Mouse (Mus musculus) adrenal gland, adult 8-10 months (tissue): ENCODE measurements around the gene Btbd1. TPM values are rescaled to one million over a fixed set of nuclear protein-coding genes. Genes with fewer than 3 reads are reported as not detected.

ENCODE experiments used
- DNase-seq: peaks from one replicate; pipeline ENCODE4 v3.0.0; 2022
- total RNA-seq, 4 experiments: library from RNA; stranded (reverse); gene quantifications; 2 replicates each; pipeline ENCODE4 v1.2.4; 2022

Gene Btbd1
- 100 to 1,000 TPM in 3 of 4 experiments, 10 to 100 TPM in 1; 97.3 to 112 (median 104) TPM for total RNA-seq

DNA sequence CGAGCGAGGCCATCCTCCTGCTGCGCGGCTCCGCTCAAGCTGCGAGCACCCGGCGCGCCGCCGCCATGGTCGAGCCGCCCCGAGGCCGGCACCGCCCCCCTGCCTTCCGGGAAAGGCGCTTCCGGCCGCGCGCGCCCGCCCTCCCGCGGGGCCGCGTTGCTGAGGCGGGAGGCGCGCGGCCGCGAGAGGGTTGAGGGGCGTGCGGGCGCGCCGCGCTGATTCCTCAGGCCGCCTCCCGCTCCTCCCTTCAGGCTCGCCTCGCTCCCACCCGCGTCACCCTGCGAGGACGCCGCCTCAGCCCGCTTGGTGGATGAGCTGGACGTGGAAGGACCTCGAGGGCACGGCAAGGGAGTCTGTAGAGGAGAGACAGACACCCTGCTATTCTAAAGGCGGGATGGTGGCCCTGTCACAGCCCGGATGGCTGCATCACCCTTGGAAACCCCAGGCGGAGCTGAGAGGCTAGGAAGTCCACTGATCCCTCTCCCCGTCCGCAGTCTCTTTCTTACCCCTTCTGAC is at the start of gene Btbd1:
Btbd1 (minus strand) TSS at position 53 of the 516 bp plus-strand sequence.
- peak; percentile 64 for DNase-seq

DNA sequence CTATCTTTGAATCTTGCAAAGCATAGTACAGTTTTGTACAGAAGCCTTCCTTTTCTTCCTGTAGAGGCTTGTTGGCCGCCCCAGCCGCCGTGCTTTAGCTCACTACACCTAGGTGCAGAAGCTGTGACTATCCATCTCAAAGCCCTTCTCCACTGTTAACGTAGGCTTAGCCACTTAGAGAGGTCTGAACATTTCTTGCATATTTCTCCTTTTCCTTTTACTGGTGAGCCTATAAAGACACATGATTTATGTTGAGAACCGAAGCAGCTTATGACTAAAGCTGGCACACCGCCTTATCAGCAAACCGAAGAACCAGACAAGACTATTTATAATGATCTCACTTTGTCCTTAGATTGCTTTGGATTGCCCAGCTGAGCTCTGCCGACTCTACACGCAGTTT is 46.1 kb upstream of the Btbd1 start:
- peak; percentile 62 for DNase-seq

DNA sequence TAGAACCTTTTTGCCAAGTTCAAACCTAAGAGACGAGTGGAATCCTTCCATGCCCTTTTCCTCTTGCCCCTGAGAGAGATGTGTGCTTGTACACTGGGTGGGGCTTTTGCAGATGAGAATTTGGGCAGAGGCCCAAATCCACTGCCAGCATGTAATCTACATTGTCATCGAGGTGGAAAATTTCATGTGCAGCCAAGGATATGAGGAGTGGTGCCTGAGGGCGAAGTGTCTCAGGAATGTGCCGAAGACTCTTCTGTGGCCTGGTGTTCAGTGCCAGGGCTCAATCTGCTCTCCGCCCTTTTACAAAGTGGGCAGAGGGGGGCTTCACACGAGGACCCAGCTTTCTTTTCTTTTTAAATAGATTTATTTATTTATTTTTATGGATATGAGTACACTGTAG is 45.4 kb upstream of the Btbd1 start:
- no peak for DNase-seq

DNA sequence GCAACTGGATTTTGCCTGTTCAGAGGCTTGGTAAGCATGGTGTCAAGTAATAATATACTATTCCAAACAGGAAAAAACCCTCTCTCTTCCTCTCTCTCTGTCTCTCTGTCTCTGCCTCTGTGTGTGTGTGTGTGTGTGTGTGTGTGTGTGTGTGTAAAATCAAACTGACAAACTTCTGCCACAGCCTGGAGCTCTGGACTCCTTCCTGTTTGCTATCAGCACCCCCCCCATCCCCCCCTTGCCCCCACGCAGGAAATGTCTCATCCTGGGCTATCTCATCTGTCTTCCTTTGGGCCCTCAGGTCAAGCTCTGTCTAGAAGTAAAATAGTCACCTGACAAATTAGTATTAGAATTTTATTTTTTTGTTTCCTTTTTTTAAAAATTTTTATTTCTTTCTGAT is 44.6 kb upstream of the Btbd1 start:
- DNase-seq, result no peak

DNA sequence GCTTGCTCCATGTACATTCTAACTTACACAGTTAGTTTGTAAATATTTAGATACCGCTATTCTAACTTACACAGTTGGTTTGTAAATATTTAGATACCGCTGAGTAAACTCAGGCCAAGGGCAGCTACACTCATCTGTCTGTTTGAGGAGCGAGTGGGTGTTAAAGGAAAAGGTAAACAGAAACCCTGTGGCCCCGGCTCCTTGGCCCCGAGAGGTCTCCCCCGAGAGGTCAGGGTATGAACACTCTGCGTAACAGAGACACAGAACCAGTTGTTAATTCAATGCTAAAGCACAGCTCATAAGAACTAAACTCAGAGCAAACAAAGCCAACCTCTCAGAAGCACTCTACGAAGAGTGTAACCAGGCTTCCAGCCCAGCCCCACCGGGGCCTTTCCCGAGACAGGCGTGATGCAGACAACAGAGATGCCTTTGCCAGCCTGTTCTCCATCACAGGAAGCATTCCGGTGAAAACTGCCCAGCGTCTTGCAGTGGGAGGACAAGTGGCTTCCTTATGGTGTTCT is 43.3 kb upstream of the Btbd1 start:
- DNase-seq, result no peak

DNA sequence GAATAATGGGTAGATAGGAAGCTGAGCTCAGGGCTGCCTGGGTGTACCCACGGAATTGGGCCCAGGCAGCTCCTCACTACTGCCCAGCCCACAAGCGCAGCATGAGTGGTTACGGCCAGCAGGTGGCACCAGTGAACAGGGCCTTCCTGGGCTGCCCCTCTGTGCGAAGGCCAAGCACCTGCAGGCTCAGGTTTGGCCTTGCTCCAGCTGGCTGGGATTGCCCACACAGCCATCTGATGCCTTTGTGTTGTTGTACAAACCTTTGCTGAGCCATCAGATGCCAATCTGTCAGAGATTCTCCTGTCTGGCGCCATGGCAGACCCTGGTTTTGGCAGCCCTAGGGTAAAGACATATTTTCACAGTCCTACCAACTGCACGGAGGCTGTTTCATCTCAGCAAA is 38.9 kb upstream of the Btbd1 start:
- peak; percentile 60 for DNase-seq

DNA sequence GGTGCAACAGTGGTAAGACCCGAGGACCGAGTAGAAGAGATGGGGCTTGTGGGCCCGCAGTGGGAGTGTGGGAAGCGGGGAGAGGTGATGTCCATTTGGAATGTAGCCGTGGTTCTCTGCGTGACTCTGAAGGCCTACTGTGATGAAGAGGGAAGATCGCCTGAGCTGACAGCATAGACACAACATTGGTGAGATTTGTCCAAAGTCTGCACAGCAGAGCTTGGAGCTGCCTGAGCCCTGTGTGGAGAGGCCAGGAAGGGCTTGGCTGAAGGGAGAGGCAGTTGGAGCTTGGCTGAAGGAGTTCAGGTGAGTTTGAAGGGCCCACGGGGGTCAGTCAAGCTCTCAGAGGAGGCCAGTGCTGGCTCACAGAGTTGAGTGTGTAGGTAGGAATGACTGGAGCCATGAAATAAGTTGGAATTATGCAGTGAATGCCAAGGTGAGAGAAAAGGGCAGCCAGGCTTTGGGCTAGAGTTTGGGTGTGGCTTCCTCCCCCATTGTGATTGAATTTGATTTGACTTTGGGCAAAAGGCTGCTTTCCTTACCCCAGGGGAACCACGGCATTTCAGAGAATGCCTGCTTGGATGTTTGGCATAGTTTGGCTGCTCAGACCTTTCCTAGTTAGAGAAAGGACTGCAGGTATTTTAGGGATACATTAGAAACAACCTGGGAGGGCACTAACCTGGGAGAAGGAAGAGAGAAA is 38.1 kb upstream of the Btbd1 start:
- DNase-seq, result no peak

DNA sequence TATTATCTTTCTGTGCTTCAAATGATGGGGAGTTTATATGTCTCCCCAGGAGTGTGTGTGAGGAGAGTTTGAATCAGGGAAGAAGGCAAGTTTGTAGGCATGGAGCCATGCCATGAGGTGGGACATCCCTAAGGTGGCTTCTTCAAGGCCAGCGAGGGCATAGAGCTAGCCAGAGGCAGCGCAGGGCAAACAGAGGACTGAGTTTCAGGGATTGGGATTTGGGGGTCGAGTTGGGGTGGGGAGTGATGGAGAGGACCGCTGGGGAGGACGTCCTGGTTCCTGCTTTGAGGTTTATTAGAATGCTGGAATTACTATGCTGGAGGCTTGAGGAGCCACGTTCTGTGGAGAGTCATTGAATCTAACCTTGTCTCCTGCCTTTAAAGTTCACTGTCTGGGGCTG is 36.7 kb upstream of the Btbd1 start:
- DNase-seq, result no peak

DNA sequence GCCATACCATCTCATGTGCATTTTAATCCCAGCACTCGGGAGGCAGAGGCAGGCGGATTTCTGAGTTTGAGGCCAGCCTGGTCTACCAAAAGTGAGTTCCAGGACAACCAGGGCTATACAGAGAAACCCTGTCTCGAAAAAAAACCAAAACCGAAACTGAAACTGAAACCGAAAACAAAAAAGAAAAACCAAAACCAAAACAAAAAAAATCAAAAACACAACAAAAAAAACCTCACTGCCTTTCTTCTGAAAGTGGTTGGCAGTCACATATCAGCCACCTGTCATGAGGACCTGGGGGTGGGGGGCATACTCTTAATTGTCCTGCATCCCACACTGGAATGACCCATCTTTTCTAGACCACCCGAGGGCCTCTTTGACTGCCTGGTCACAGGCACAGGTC is 35.3 kb upstream of the Btbd1 start:
- no peak for DNase-seq

DNA sequence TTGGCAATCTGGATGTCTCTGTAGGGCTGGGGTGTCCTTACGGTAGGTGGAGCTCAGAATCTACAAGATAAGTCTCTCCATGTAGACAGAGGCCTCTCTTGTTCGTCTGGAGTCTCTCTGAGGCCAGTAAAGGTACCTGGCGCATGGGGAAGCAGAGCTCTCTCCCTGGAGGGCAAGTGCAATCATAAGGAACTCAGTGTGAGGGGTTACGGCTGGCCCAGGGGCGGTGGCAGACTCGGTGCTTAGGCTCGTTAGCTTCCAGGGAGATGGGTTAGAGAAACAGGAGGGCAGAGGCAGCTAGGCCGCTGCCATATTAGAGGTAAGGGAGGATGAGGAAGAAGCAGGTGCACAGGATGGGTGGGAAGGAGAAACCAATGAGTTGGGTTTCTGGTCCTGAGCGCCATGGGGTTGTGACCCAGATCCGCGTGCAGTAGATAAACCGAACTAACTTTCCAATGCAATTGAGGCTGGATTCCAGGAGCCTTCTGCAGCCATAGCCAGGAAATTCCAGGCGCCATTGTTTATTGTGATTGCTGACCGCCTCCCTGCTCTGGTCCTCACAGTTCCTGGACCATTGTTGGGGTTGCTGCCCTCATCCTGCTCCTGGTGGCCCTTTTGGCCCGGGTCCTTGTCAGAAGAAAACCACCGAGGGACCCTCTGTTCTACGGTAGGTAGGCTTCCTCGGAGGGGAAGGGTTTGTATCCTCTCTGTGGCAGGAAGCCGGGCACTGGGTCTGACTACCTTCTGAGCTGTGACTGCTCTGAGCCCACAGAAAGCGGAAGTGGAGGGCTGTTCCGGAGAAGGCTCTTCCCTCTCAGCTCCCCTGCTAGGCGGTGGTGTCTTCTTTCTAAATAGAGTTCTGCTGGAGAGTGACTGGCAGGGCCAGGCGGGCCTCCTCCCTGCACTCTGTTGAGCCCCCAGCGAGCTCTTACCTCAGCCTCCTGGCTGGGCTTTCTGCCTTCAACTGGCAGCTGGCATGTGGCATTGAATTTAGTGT is 33.7 kb upstream of the Btbd1 start:
- DNase-seq, result no peak

DNA sequence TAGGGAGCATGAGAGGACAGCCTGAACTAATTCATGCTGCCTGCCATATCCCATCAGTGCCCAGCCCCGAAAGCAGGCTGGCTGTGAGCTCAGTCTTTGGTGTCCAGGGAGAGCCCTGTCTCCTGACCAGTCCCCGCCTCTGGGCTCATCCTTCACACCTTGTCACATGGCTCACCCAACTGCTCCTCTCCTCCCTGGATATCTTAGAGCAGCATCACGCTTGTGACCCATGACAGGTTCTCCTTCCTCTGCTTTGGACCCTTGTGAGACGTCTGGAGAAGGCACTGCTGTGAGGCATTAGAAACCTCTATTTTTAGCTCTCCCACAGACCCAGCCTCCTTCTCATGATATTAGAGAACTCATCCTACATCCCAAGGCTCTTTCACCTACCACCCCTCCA is 32.7 kb upstream of the Btbd1 start:
- no peak for DNase-seq

DNA sequence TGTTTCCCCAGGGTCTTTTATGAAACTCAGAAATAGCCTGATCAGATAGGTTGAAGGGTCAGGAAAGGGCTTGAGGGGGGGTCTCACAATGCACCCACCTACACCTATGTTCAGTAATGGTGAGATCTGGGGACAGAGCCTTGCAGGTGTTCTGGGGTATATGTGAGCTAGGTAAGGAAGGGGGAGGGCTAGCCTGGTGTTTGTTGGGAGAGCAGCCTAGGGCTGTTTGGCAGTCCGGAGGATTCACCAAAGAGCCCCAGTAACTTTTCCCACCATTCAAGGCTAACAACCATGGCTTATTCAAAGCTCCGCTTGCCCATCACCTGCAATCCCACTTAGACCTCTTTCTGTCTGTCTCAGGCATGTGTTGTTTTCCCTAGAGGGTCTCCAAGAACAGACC is 32.2 kb upstream of the Btbd1 start:
- no peak for DNase-seq

DNA sequence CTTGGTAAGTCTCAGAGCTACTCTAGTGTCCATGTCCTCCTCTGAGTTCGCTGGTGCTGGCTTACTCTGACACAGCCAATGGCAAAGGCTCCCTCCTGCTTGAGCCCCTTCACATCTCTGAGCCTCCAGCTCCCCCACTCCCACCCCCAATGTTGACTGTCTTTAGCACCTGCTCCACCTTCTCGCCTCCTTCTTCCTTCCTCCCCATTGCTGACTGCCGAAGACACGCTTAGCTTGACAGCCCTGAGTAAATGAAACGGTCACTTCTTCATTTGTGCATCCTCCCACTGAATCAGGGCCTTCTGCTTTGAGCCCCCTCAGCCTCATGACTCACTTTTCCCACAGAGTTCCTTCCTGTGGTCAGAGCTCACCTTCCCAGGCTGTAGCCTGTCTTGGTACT is 31.8 kb upstream of the Btbd1 start:
- DNase-seq, result no peak

DNA sequence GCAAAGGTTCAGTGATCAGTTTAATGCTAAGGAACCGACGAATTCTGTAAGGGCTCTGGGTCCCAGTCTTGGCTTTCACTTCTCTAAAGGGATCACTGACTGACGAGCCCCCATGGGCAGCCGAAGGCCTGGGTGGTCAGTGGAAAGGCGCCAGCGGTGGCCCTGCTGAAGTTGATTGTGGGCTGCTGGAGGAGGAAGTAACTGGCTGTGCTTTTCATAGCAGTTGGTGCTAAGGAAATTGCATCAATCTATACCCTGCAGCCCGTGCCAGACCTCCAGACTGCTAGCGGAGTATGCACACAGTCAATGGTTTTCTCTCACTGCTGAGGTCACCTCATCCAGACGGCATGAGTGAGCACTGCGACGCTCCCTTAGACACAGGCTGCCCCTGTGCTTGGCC is 30.8 kb upstream of the Btbd1 start:
- DNase-seq, result no peak

DNA sequence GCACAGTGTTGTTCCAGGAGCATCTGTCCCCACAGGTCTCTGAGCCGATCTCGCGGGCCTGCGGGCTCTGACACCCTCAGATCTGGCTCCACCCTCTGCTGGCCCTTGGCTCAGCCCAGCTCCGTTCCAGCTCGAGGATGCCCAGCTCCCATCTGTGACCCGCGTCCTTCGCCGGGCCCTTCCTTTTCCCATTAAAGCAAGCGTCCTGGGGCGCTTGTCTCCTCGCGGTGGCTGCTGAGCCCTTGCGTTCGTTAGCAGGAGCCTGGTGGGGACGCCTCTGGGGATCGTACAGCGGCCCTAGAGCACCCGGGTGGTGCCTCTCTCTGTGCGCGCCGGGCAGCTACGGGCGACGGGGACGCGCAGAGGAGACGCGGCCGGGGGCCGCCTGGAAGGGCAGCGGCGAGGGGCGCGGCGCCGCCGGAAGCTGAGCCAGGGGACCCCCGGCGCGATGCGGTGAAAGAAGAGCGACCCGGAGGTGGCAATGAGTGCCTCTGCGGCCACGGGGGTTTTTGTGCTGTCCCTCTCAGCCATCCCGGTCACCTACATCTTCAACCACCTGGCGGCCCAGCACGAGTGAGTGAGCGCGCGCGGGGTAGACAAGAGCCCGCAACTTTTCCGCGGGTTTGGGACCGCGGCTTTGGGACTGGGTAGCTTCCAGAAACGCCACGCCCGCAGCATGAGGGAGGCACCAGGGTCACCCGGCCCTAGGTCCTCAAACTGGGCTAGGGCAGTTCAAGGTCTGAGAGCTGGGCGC is 29.9 kb upstream of the Btbd1 start, which contains the start of gene Tm6sf1:
Tm6sf1 (plus strand) TSS at position 34 of the 754 bp plus-strand sequence.
- peak; percentile 46 for DNase-seq

DNA sequence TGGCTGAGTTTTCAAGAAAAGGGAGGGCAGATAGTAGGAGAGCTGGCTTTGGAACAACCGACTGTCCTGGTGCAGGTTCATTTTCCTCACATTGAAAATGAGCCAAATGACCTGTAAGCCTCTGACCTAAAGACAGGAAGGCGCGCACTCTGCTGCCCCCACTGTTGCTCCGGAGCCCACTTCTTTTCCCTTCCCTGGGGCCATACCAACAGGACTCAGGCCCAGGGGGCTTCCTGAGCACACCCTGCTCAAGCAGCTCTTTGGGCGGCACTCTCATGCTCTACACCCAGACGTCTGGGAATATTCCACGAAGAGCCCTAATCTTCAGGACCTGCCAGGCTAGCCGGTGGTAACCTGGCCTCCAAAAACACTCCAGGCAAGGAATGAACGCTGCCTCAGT is 29.0 kb upstream of the Btbd1 start:
- no peak for DNase-seq

DNA sequence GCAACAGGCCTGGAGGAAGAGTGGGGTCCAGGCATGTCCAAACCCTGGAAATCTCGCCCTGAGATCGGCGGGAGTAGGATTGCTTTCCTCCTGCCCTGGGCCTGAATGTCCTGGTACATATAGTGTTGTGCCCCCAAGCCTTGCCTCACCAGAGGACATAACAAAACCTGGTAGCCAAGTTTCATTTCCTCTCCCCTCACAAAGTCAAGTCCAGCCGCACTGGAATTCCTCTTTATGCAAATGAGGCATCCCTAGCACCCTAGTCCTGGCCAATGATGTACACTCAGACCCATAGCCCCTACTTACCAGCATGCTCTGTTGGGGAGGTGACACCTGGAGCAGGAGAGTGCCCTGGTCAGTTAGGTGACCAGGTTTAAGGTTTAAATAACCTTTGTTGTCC is 27.0 kb upstream of the Btbd1 start:
- DNase-seq, result no peak

DNA sequence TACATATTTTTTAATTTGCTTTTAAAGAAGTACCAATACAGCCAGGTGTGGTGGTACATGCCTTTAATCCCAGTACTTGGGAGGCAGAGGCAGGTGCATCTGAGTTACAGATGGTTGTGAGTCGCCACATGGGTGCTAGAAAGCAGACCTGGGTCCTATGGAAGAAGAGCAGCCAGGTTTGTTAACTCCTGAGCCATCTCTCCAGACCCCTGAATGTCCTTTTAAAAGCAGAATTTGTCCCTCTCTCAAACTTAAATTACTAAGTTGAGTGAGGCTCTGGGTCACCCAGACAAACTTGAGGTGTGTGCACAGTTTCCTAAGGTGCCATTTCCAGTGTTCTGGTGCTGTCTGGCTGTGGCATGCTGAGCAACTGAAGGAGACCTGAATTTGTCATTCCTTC is 26.5 kb upstream of the Btbd1 start, which contains the start of gene Gm10160:
Gm10160 (minus strand) TSS at position 101 of the 400 bp plus-strand sequence.
- DNase-seq, result no peak

DNA sequence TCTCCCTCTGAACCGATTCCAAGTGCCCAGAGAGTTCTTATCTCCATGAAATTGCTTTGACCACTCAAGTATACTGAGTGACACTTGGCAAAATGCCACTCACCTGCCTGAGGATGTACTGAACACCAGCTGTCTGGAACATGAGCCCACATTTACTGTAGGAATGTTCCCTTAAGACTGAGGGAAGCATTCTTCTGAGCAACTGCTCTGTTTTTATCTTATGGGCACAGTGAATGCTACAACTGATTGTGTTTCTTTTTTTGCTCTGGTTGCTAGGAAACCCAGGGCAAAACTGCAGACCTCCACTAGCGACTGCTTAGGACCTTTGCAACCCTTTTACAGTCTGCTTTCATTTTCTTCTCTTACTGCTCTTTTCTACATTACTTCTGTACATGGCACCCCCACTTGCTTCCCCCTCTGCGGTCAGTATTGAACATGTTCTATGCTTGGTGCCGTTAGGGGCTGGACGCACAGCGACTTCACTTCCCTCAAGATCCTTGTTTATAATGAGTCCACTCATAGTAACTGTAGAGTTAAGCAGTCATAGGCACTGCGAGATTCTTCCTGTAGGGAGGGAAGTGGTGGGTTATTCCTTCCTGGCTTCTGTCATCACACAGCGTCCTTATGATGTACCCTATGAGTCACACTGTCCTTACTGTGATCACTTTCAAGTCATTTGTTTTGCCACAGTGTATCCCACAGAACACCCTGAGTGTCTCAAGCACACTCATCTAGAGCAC is 25.5 kb upstream of the Btbd1 start:
- no peak for DNase-seq

DNA sequence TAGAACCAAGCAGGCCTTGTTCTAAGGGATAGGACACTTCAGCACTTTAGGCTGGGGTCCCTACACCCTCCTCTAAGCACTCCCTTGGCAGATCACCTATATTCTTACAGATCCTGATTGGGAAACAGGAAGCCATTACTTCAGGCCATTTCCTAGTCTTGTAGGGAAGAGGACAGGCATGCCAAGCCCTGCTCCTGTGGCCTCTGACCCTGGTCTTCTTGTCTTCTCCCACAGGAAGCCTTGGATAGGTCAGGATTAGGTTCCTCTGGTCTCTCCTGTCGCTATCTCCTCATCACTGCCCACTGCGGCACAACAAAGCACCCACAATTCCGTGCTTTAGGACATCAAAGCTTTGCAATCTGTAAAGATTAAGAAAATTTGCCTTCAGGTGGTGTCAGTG is 22.5 kb upstream of the Btbd1 start:
- no peak for DNase-seq

DNA sequence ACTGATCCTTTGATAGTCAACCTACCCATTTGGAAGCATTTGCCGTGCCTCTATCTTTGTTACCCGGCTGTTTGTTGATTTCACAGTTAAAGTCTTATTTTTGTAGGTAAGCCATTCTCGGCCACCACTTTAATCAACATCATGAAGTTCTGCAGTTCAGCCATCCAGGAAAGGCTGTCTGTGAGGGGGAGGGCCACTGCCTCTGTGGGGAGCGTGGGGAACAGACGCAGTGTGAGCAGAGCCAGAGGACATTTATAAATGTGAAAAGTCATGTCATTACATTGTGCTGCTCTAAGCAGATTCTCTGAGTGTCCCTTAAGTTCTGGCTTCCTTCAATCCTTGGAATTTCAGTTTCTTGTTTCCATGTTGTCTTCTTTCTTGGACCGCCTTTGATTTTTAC is 20.9 kb upstream of the Btbd1 start:
- DNase-seq, result no peak

DNA sequence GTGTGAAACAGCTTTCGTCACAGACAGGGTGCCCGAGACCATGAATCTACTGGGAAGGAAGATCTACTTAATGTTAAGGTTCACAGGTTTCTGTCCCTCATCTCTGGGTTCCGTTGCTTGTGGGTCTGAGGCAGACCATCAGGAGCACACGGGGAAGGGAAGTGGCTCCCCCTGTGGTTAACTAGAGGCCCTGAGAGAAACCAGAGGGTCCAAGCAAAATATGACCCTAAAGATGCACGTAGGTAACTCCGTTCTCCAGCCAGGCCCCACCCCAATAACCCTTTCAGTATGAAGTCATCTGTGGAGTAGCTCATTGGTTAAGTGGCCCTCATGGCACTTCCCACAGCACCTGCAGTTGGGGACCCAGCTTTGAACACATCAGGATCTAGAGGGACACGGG is 20.4 kb upstream of the Btbd1 start:
- DNase-seq, result no peak
